Mouse (Mus musculus) forebrain, embryonic 16.5 days (tissue): ENCODE measurements at regions not wholly inside any gene's neighbourhood (a gene's known extent, or its start where the extent isn't known, plus 50 kb on each side); places are given as distances from the start of the nearest gene placed in this dataset.
"Not testable (repeated sequence)": the region's sequence is repeated elsewhere in the genome, so short reads cannot be mapped to it uniquely, and the experiment has no call there.

Experiments used
- ATAC-seq: fragments of 200-750 bp; cut with Nextera tagmentation; 2 replicates; pipeline ENCODE4 v1.8.0; 2017; ENCODE audit warnings: mild to moderate bottlenecking, moderate library complexity
- H3K27ac ChIP-seq: fragments of 300-500 bp; sonication (generic); 2 replicates; pipeline ENCODE4 v1.5.1; 2014; ENCODE audit warnings: low read length, control low read depth
- H3K27me3 ChIP-seq: fragments of 300-500 bp; sonication (generic); replicated peaks from 2 replicates; pipeline ENCODE4 v1.6.1; 2014; ENCODE audit warnings: low read length; ENCODE audit not compliant: control insufficient read depth, insufficient read depth
- H3K36me3 ChIP-seq: fragments of 300-500 bp; sonication (generic); 2 replicates; pipeline ENCODE4 v1.6.1; 2014; ENCODE audit not compliant: control insufficient read depth, insufficient read depth
- H3K4me1 ChIP-seq: fragments of 300-500 bp; sonication (generic); replicated peaks from 2 replicates; pipeline ENCODE4 v1.6.1; 2014; ENCODE audit warnings: low read length; ENCODE audit not compliant: control insufficient read depth, insufficient read depth
- H3K4me2 ChIP-seq: fragments of 300-500 bp; sonication (generic); 2 replicates; pipeline ENCODE4 v1.6.1; 2014; ENCODE audit warnings: mild to moderate bottlenecking, low read length, control low read depth
- H3K4me3 ChIP-seq: fragments of 300-500 bp; sonication (generic); replicated peaks from 2 replicates; pipeline ENCODE4 v1.5.1; 2014; ENCODE audit warnings: mild to moderate bottlenecking, low read length, control low read depth
- H3K9ac ChIP-seq: fragments of 300-500 bp; sonication (generic); replicated peaks from 2 replicates; pipeline ENCODE4 v1.6.1; 2014; ENCODE audit warnings: low read depth, low read length, control low read depth
- H3K9me3 ChIP-seq: fragments of 300-500 bp; sonication (generic); 2 replicates; pipeline ENCODE4 v1.6.1; 2016; ENCODE audit warnings: low read length; ENCODE audit not compliant: control insufficient read depth
- WGBS: fragments of 180-500 bp; shearing (Covaris S2); extraction: QIAGEN DNeasy Blood & Tissue Kit; methylation state at CpG from one replicate; pipeline ENCODE4 v1.1.7; 2014; 5-methylcytosine and 5-hydroxymethylcytosine counted together

DNA sequence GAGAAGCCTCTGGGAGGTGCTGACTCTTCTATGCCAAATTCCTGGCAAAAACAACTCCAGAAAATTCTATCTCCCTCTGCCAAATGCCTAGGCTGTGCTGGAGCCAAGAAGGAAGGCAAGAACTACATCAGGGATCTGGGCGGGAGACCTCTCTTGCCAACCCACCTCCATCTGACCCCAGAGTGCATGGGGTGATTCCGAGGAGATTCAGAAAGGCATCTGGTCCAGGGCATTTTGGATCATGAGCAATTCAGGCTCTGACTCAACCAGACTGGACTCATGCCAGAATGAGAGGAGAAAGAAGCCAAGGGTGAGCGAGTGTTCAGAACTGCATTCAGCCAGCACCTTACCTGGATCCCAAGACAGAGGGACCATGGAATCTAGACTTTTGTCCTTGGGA, 137.0 kb upstream of the Ube2e1 start:
- 63% methylated on average over 3 of the region's 3 CpGs for WGBS
- Histone ChIP-seq H3K27me3 (no peaks in the 10 kb centered on the region), H3K27ac (no peak overlapping the region), H3K9ac (no peak overlapping the region), H3K9me3 (no peaks in the 10 kb centered on the region), H3K4me3 (no peak overlapping the region), H3K4me2 (no peak overlapping the region), H3K4me1 (peaks cover 6% of the 10 kb centered on the region), H3K36me3 (no peaks in the 10 kb centered on the region)
- 0 out of 2 replicates have a peak, but pooled peaks have one; percentile 31 for ATAC-seq

DNA sequence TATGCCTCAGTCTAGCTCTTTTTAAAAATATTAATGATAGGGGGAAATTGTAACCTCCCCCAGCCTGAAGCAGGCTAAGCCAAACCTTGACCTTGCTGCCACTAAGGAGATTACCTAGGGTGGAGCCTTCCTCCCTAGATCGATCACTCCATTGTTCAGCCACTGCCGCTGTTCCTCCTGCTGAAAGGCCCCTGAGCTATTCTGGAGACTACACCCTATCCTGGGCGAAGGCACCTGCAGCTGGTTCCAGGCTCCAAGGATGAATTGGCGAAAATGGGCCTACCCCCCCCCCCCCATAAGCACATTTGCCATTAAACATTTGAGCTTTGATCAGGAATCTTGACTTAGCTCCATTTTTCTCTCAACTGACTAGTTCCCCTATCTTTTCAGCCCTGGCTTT, 135.2 kb upstream of the Ube2e1 start:
- not testable (repeated sequence) for H3K4me1 ChIP-seq, ATAC-seq, H3K27me3 ChIP-seq, H3K4me3 ChIP-seq, H3K27ac ChIP-seq, H3K4me2 ChIP-seq, H3K36me3 ChIP-seq, H3K9ac ChIP-seq, H3K9me3 ChIP-seq
- 59% methylated on average over 4 of the region's 4 CpGs for WGBS

DNA sequence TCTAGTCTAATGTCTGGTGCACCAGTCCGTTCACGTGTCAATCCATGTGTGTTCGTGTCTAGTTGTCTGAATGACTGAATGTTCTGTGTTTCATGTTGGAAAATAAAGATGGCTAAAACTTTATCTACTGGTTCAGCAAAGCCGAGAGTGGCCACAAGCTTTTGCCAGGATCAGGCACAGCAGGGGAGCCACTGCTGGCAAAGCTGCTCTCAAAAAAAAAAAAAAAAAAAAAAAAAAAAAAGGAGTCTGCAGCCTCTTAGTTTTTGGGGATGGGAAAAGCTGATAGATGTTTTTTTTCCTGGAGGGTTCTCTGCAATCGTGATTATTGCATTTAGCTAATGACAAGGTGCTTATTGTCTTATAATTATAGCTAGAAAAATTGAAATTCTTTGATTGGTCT, 132.5 kb upstream of the Ube2e1 start:
- H3K9ac ChIP-seq, H3K4me2 ChIP-seq, H3K4me1 ChIP-seq, H3K9me3 ChIP-seq, ATAC-seq, H3K36me3 ChIP-seq, H3K27ac ChIP-seq, H3K4me3 ChIP-seq, H3K27me3 ChIP-seq: not testable (repeated sequence)
- WGBS: 11% methylated on average over 5 of the region's 5 CpGs

DNA sequence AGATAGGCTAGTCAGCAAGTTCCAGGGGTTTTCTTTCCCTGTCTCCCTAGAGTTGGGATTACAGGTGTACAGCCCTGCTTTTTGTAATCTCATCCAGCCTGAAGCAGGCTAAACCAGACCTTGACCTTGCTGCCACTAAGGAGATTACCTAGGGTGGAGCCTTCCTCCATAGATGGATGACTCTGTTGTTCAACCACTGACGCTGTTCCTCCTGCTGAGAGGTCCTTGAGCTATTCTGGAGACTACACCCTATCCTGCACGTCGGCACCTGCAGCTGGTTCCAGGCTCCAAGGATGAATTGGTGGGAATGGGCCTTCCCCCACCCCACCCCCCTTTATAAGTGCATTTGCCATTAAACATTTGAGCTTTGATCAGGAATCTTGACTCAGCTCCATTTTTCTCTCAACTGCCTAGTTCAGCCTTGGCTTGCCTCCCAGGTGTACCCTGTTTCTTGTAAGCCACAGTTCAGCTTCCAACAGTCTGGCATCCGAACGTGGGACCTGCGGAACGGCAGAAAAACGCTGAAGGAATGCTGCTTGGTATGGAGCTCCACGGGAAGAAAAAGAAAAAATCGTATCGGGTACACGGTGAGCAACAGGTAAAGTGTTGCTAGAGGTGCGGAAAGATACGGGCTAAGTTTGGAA, 131.7 kb upstream of the Ube2e1 start:
- Histone ChIP-seq H3K4me1 (peaks cover 7% of the 10 kb centered on the region), H3K9me3 (no peaks in the 10 kb centered on the region), H3K36me3 (no peaks in the 10 kb centered on the region), H3K4me3 (no peak overlapping the region), H3K9ac (no peak overlapping the region), H3K27me3 (no peaks in the 10 kb centered on the region), H3K4me2 (peak overlapping the region; percentile 37), H3K27ac (no peak overlapping the region)
- WGBS: 19% methylated on average over 14 of the region's 14 CpGs
- peak; percentile 55; the same call in 1 of the 2 replicates for ATAC-seq

DNA sequence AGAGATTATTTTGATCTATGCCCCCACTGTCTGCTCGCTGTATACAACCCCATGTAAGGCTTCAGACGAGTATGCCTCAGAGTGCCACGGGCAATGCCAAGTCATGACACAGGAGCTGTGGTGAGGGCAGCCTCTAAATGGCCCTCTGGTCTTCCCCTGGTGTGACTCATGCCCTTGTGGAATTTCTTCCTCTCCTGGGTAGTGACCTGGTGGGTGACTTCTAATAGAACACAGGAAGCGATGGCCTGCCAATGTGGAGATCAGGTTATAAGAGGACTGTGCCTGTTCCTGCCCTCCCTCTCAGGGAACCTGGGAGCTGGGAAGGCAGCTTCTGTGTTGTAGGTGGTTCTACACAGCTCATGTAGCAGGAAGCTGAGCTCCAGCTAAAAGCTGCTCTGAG, 130.7 kb upstream of the Ube2e1 start:
- peaks cover 5% of the 10 kb centered on the region; the same call in 1 of the 2 replicates for H3K4me1 ChIP-seq
- no peak overlapping the region for H3K4me3 ChIP-seq
- no peak; the same call in 1 of the 2 replicates for ATAC-seq
- no peaks in the 10 kb centered on the region for H3K9me3 ChIP-seq
- no peaks in the 10 kb centered on the region for H3K36me3 ChIP-seq
- H3K27ac ChIP-seq: no peak overlapping the region
- H3K27me3 ChIP-seq: no peaks in the 10 kb centered on the region
- H3K9ac ChIP-seq: no peak overlapping the region
- 92% methylated on average over 4 of the region's 4 CpGs for WGBS
- H3K4me2 ChIP-seq: no peak overlapping the region

DNA sequence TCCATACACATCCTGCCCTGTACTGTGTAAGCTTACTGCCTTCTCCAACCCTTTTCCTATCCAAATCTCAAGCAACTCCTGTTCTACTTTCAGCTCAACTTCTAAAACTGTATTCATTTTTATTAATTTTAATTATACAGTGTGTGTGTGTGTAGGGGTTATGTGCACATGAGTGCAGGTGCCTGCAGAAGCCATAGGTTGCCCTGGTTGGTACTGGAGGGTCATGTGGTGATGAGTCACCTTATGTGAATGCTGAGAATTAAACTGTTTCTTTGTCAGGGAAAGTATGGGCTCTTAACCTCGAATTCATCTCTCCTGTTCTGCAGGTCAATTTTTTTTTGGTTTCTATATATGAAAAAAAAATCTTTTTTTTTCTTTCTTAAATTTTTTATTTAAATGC, 117.0 kb upstream of the Ube2e1 start:
- WGBS: 69% methylated on average over 1 of the region's 1 CpGs

DNA sequence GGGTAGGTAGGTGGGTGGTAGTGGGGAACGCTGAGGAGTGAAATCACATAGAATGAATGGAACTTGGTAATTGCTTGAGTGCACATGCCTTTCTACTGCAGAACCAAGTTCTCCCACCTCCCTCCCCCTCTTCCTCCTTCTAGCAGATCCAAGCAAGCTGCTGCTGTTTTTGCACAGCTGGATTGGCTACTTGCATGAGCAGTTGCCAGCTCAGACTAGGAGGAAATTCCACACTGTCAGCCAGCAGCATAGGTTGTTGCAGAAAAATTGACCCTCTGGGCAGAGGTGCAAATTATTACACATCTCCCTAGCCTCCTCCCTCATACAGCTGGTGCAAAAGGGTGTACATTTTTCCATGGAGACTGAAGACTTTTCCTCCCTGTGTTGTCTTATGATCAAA, 112.8 kb upstream of the Ube2e1 start:
- ATAC-seq: no peak

More for the DNA sequence above, 117.0 kb upstream of the Ube2e1 start:
- H3K4me2 ChIP-seq: no peak overlapping the region
- no peaks in the 10 kb centered on the region for H3K27me3 ChIP-seq
- H3K9ac ChIP-seq: no peak overlapping the region
- no peaks in the 10 kb centered on the region for H3K9me3 ChIP-seq
- H3K27ac ChIP-seq: no peak overlapping the region
- H3K36me3 ChIP-seq: no peaks in the 10 kb centered on the region
- H3K4me1 ChIP-seq: no peaks in the 10 kb centered on the region
- ATAC-seq: no peak
- no peak overlapping the region for H3K4me3 ChIP-seq

DNA sequence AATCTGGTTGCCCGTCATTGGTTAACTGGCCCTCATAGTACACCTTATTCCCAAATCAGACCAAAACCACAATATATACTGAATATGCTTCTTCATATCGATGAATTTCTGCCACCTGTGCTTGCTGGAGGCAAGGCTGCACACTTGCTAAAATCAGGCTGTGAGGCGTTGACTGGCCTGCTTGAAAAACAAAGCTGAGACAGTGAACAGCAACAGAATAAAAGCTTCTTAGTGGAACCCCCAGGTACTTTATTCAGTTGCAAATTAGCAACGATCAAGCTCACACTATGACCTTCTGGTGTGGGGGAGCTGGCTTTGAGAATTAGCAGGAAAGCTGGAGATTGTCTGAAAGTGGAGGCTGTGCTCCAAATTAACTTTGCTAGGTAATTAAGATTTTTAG, 97.3 kb upstream of the Ube2e1 start:
- H3K36me3 ChIP-seq, H3K27ac ChIP-seq, ATAC-seq, H3K4me3 ChIP-seq, H3K4me2 ChIP-seq, H3K9me3 ChIP-seq, H3K27me3 ChIP-seq, H3K9ac ChIP-seq, H3K4me1 ChIP-seq: not testable (repeated sequence)
- WGBS: 23% methylated on average over 4 of the region's 4 CpGs

More for the DNA sequence above, 112.8 kb upstream of the Ube2e1 start:
- H3K4me2 ChIP-seq: no peak overlapping the region
- no peaks in the 10 kb centered on the region for H3K4me1 ChIP-seq
- no peaks in the 10 kb centered on the region for H3K9me3 ChIP-seq
- H3K27me3 ChIP-seq: no peaks in the 10 kb centered on the region
- no peak overlapping the region for H3K9ac ChIP-seq
- whole genome bisulfite sequencing: 85% methylated on average over 1 of the region's 1 CpGs
- H3K27ac ChIP-seq: no peak overlapping the region
- H3K4me3 ChIP-seq: no peak overlapping the region
- no peaks in the 10 kb centered on the region for H3K36me3 ChIP-seq

DNA sequence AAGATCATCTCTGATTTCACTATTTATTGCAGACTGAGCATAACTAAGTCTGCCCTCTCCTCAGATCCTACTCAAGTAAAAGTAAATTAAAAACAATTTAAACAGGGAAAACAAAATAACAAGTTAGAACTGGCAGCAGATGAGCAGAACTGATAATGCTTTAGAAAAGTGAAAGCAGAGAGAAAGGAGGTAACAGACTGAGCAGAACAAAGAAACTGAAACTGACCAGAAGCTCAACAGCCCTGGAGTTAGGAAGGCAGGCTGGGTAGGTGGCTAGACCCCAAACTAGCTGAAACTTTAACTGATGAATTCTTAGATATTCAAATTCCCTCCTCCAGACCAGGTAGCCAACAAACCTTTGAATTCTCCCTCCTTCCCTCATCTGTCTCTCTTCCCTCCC, 94.2 kb upstream of the Ube2e1 start:
- Histone ChIP-seq H3K27ac (no peak overlapping the region), H3K36me3 (no peaks in the 10 kb centered on the region), H3K4me1 (no peaks in the 10 kb centered on the region), H3K4me3 (no peak overlapping the region), H3K9me3 (no peaks in the 10 kb centered on the region), H3K27me3 (no peaks in the 10 kb centered on the region), H3K9ac (no peak overlapping the region), H3K4me2 (no peak overlapping the region)
- ATAC-seq: no peak

DNA sequence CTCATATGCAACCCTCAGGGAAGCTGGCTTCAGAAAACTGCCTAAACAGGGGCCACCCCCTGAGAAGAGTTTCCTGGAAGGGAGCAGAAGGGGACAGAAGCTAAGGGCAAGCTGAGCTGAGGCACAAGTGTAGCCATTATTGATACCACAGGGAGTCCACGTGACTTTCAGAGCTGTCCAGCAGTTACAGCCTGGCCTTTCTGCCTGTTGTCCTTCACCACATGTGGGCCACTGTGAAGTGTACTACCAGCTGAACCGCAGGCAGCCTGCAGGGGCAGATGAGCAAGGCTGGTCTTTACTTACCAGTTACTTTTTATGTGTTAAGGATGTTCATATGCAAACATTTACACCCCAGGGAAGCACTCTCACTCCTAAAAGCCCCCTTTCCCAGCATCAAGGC, 85.2 kb upstream of the Ube2e1 start:
- 12% methylated on average over 2 of the region's 2 CpGs for WGBS
- ATAC-seq: no peak
- Histone ChIP-seq H3K4me3 (no peak overlapping the region), H3K4me2 (no peak overlapping the region), H3K9me3 (no peaks in the 10 kb centered on the region), H3K4me1 (no peaks in the 10 kb centered on the region), H3K36me3 (no peaks in the 10 kb centered on the region), H3K27me3 (no peaks in the 10 kb centered on the region), H3K27ac (no peak overlapping the region), H3K9ac (no peak overlapping the region)
